Mouse (Mus musculus): Measurements from ENCODE around the gene Cgref1. TPM values are rescaled to one million over a fixed set of nuclear protein-coding genes. Genes with fewer than 3 reads are reported as not detected.
A peak's percentile ranks its signal among the peaks of the same experiment; 100 is the strongest.

The Cgref1 gene
- total RNA-seq, 1 experiment: 14.7 TPM

DNA sequence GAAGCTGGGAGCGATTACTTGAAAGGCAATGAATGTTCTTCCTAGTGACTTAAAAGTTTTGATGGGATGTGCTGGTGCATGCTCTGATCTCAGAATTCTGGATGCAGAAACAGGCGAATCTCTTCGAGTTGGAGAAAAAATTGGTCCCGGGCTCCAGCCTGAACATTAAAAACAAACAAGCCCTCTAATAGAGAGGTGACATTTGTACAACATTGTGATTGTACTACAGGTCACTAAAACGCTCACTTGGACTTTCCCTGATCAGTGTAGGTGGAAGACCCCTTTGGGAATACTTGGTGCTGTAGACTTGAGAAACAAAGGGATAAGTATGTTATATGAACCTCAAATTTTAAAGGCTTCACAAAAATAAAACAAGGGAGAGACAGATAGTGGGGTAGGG is 58.7 kb downstream of the Cgref1 start:
- H3K36me3 ChIP-seq (ENCODE audit: control insufficient read depth, insufficient read depth, low read length, poor library complexity, severe bottlenecking): peaks cover 10% of the 10 kb centered on the region; the same call in 1 of the 2 replicates
- H3K27ac ChIP-seq (ENCODE audit: insufficient read depth, low read depth, low read length, poor library complexity, severe bottlenecking): no peak overlapping the region
- peak overlapping the region; percentile 74 to 78 for H3K4me3 ChIP-seq (ENCODE audit: insufficient read depth in 1 of 2, low read depth in 1 of 2, low read length in 2 of 2, poor library complexity in 1 of 2, severe bottlenecking in 1 of 2)
- H3K9ac ChIP-seq (ENCODE audit: insufficient read depth, low read depth, low read length, poor library complexity, severe bottlenecking): no peak overlapping the region; the same call in 1 of the 2 replicates
- TF ChIP-seq ZC3H11A (IDR thresholded peaks at IDR 0.05; ENCODE audit: borderline replicate concordance, low read depth, low read length) (no peak), HCFC1 (IDR thresholded peaks at IDR 0.05; ENCODE audit: borderline replicate concordance, insufficient read depth, low read length) (no peak), ZNF384 (IDR thresholded peaks at IDR 0.05; ENCODE audit: low read depth, low read length) (no peak), CHD2 (IDR thresholded peaks at IDR 0.05; ENCODE audit: low read depth, low read length) (no peak), MAFK (IDR thresholded peaks at IDR 0.05; ENCODE audit: insufficient read depth, low read depth, low read length) (no peak)
- H3K4me1 ChIP-seq (ENCODE audit: control insufficient read depth in 2 of 2, insufficient read depth in 2 of 2, low read length in 2 of 2, poor library complexity in 1 of 2): peaks cover 2 to 5% of the 10 kb centered on the region in 2 experiments; a peak in 2 of 4 replicates
- no peak for DNase-seq (ENCODE audit: low read depth, low spot score)
- in situ Hi-C loops (cut with MboI; ENCODE audit: low sequenced_read_pairs in 2 of 2, unreplicated experiment in 2 of 2): no loop called here
- no peaks in the 10 kb centered on the region for H3K9me3 ChIP-seq (ENCODE audit: control insufficient read depth, insufficient read depth, low read depth, low read length)

GRCm38 (mm10) chr5:30886209-30886608 is 59.2 kb downstream of the Cgref1 start:
- no peak for TF ChIP-seq MAFK (IDR thresholded peaks at IDR 0.05; ENCODE audit: insufficient read depth, low read depth, low read length)
- no peak for TF ChIP-seq ZC3H11A (IDR thresholded peaks at IDR 0.05; ENCODE audit: borderline replicate concordance, low read depth, low read length)
- no peak for TF ChIP-seq CHD2 (IDR thresholded peaks at IDR 0.05; ENCODE audit: low read depth, low read length)
- TF ChIP-seq ZNF384 (IDR thresholded peaks at IDR 0.05; ENCODE audit: low read depth, low read length): no peak
- no peak for TF ChIP-seq HCFC1 (IDR thresholded peaks at IDR 0.05; ENCODE audit: borderline replicate concordance, insufficient read depth, low read length)
- Histone ChIP-seq H3K4me3 (ENCODE audit: insufficient read depth in 1 of 2, low read depth in 1 of 2, low read length in 2 of 2, poor library complexity in 1 of 2, severe bottlenecking in 1 of 2) (no peak overlapping the region), H3K9ac (ENCODE audit: insufficient read depth, low read depth, low read length, poor library complexity, severe bottlenecking) (no peak overlapping the region), H3K36me3 (ENCODE audit: control insufficient read depth, insufficient read depth, low read length, poor library complexity, severe bottlenecking) (peaks cover 6% of the 10 kb centered on the region; the same call in 1 of the 2 replicates), H3K4me1 (ENCODE audit: control insufficient read depth in 2 of 2, insufficient read depth in 2 of 2, low read length in 2 of 2, poor library complexity in 1 of 2) (peaks cover 2 to 5% of the 10 kb centered on the region in 2 experiments; a peak in 2 of 4 replicates), H3K9me3 (ENCODE audit: control insufficient read depth, insufficient read depth, low read depth, low read length) (no peaks in the 10 kb centered on the region), H3K27ac (ENCODE audit: insufficient read depth, low read depth, low read length, poor library complexity, severe bottlenecking) (no peak overlapping the region)
- in situ Hi-C loops (cut with MboI; ENCODE audit: low sequenced_read_pairs in 2 of 2, unreplicated experiment in 2 of 2): no loop called here
- DNase-seq (ENCODE audit: low read depth, low spot score): no peak

Other genes starting within 250 kb of the Cgref1 start
- gene Dpysl5, start 234.0 kb downstream of the Cgref1 start, total RNA-seq (2012; rRNA removed): 5.3 and 12.4 TPM in 2 replicates
- 2.3 and 3.8 TPM in 2 replicates for gene Mapre3, start 130.9 kb downstream of the Cgref1 start, total RNA-seq (2012; rRNA removed)
- 66.9 and 90.3 TPM in 2 replicates for gene Tmem214, start 77.6 kb downstream of the Cgref1 start, total RNA-seq (2012; rRNA removed)
- gene Agbl5, start 56.9 kb downstream of the Cgref1 start, total RNA-seq (2012; rRNA removed): 17.0 and 19.7 TPM in 2 replicates
- 203 and 229 TPM in 2 replicates for gene Ost4, start 37.8 kb downstream of the Cgref1 start, total RNA-seq (2012; rRNA removed)
- gene Emilin1, start 32.2 kb downstream of the Cgref1 start, total RNA-seq (2012; rRNA removed): 14.3 and 16.6 TPM in 2 replicates
- 14.9 and 21.2 TPM in 2 replicates for gene Khk, start 24.2 kb downstream of the Cgref1 start, total RNA-seq (2012; rRNA removed)
- 94.2 and 96.4 TPM in 2 replicates for gene Preb, start 14.8 kb upstream of the Cgref1 start, total RNA-seq (2012; rRNA removed)
- gene Tcf23, start 23.1 kb upstream of the Cgref1 start, total RNA-seq (2012; rRNA removed): 0.05 and 0.27 TPM in 2 replicates
- gene Atraid, start 102.7 kb upstream of the Cgref1 start, total RNA-seq (2012; rRNA removed): 53.7 and 64.5 TPM in 2 replicates
- gene Slc5a6, start 103.3 kb upstream of the Cgref1 start, total RNA-seq (2012; rRNA removed): 44.1 and 51.3 TPM in 2 replicates
- gene Cad, start 109.2 kb upstream of the Cgref1 start, total RNA-seq (2012; rRNA removed): 154 and 258 TPM in 2 replicates
- 0.37 and 0.67 TPM in 2 replicates for gene Dnajc5g, start 160.7 kb upstream of the Cgref1 start, total RNA-seq (2012; rRNA removed)
- 1.5 and 2.5 TPM in 2 replicates for gene Slc30a3, start 162.6 kb upstream of the Cgref1 start, total RNA-seq (2012; rRNA removed)
- gene Trim54, start 171.1 kb upstream of the Cgref1 start, total RNA-seq (2012; rRNA removed): 1.3 and 2.3 TPM in 2 replicates
- not detected in 2 replicates for gene Ucn, start 193.2 kb upstream of the Cgref1 start, total RNA-seq (2012; rRNA removed)
- 43.1 and 45.7 TPM in 2 replicates for gene Mpv17, start 208.7 kb upstream of the Cgref1 start, total RNA-seq (2012; rRNA removed)
- gene Gm29609, start 234.3 kb upstream of the Cgref1 start, total RNA-seq (2012; rRNA removed): 3.1 and 6.3 TPM in 2 replicates
- 73.8 and 83.8 TPM in 2 replicates for gene Gtf3c2, start 234.6 kb upstream of the Cgref1 start, total RNA-seq (2012; rRNA removed)
- 72.0 and 76.5 TPM in 2 replicates for gene Snx17, start 247.6 kb upstream of the Cgref1 start, total RNA-seq (2012; rRNA removed)
- gene Eif2b4, start 247.8 kb upstream of the Cgref1 start, total RNA-seq (2012; rRNA removed): 74.5 and 76.8 TPM in 2 replicates